Mouse (Mus musculus): Measurements from ENCODE around the gene Ppp5c. TPM values are rescaled to one million over a fixed set of nuclear protein-coding genes. Genes with fewer than 3 reads are reported as not detected.
A peak's percentile ranks its signal among the peaks of the same experiment; 100 is the strongest.

Ppp5c gene
- total RNA-seq, 2 experiments from 2014 or later: 62.4 to 62.7 TPM

- intact Hi-C loops (cut with DNase I): no loop called here
- no peak for DNase-seq
These were observed 27.7 kb upstream of the Ppp5c start for GRCm38 (mm10) chr7:17055287-17055946.

- DNase-seq: no peak
- intact Hi-C loops (cut with DNase I): loop anchor here (5.0 kb wide), 1 partner anchor 47 kb away; no protein-coding TSS in a partner anchor
These were observed 26.7 kb upstream of the Ppp5c start for GRCm38 (mm10) chr7:17054325-17054989.

- intact Hi-C loops (cut with DNase I): loop anchor here (5.0 kb wide), 1 partner anchor 44 kb away; no protein-coding TSS in a partner anchor
- DNase-seq: no peak
These were observed 23.3 kb upstream of the Ppp5c start for GRCm38 (mm10) chr7:17050933-17051594.

GRCm38 (mm10) chr7:17050491-17050890 is 22.8 kb upstream of the Ppp5c start:
- intact Hi-C loops (cut with DNase I): loop anchor here (5.0 kb wide), 1 partner anchor 43 kb away; no protein-coding TSS in a partner anchor

GRCm38 (mm10) chr7:17048431-17049190 is 20.9 kb upstream of the Ppp5c start:
- DNase-seq: no peak
- intact Hi-C loops (cut with DNase I): no loop called here

More at GRCm38 (mm10) chr7:17050491-17050890, 22.8 kb upstream of the Ppp5c start:
- DNase-seq: no peak

- intact Hi-C loops (cut with DNase I): no loop called here
- DNase-seq: no peak
These were observed 19.4 kb upstream of the Ppp5c start for GRCm38 (mm10) chr7:17047041-17047682.

GRCm38 (mm10) chr7:17045743-17046142 is 18.0 kb upstream of the Ppp5c start:
- intact Hi-C loops (cut with DNase I): no loop called here
- no peak for DNase-seq

GRCm38 (mm10) chr7:17039373-17039772 is 11.6 kb upstream of the Ppp5c start:
- intact Hi-C loops (cut with DNase I): no loop called here
- DNase-seq: no peak

- intact Hi-C loops (cut with DNase I): no loop called here
- no peak for DNase-seq
These were observed 10.4 kb upstream of the Ppp5c start for GRCm38 (mm10) chr7:17038018-17038695.

- DNase-seq: no peak
- intact Hi-C loops (cut with DNase I): no loop called here
These were observed 2.5 kb upstream of the Ppp5c start for GRCm38 (mm10) chr7:17030239-17030638.

- intact Hi-C loops (cut with DNase I): no loop called here
- DNase-seq: no peak
These were observed 1.2 kb upstream of the Ppp5c start for GRCm38 (mm10) chr7:17028923-17029322.

- intact Hi-C loops (cut with DNase I): no loop called here
- DNase-seq: peak in 1 of 2 experiments; percentile 40
These were observed 775 bp downstream of the Ppp5c start for GRCm38 (mm10) chr7:17026710-17027587.

- no peak for DNase-seq
- intact Hi-C loops (cut with DNase I): no loop called here
These were observed 1.7 kb downstream of the Ppp5c start for GRCm38 (mm10) chr7:17025896-17026622.

- intact Hi-C loops (cut with DNase I): no loop called here
- DNase-seq: no peak
These were observed 2.2 kb downstream of the Ppp5c start for GRCm38 (mm10) chr7:17025505-17025894.

GRCm38 (mm10) chr7:17024814-17025504 is 2.8 kb downstream of the Ppp5c start:
- no peak for DNase-seq
- intact Hi-C loops (cut with DNase I): no loop called here

GRCm38 (mm10) chr7:17024141-17024540 is 3.6 kb downstream of the Ppp5c start:
- DNase-seq: no peak
- intact Hi-C loops (cut with DNase I): no loop called here

- intact Hi-C loops (cut with DNase I): no loop called here
These were observed 4.0 kb downstream of the Ppp5c start for GRCm38 (mm10) chr7:17023701-17024100.

More at GRCm38 (mm10) chr7:17023701-17024100, 4.0 kb downstream of the Ppp5c start:
- no peak for DNase-seq

Data from gastrocnemius, postnatal 36 days (tissue).